Mouse (Mus musculus) kidney, adult 2 months (tissue): Measurements from ENCODE around the gene Fam217a. TPM values are rescaled to one million over a fixed set of nuclear protein-coding genes. Genes with fewer than 3 reads are reported as not detected.
A peak's percentile ranks its signal among the peaks of the same experiment; 100 is the strongest.
"Not testable (repeated sequence)": the region's sequence is repeated elsewhere in the genome, so short reads cannot be mapped to it uniquely, and the experiment has no call there.

Experiments used
- DNase-seq: peaks from one replicate; pipeline ENCODE4 v3.0.0; 2021
- H3K27ac ChIP-seq: fragments of 200-500 bp; 2 replicates; pipeline ENCODE4 v1.5.1; 2012; ENCODE audit warnings: low read depth, low read length, control low read depth, inconsistent platforms; ENCODE audit not compliant: insufficient read depth
- H3K27me3 ChIP-seq: fragments of 200-500 bp; replicated peaks from 2 replicates; pipeline ENCODE4 v1.6.1; 2012; ENCODE audit warnings: mild to moderate bottlenecking, moderate library complexity, low read length, inconsistent platforms; ENCODE audit not compliant: control insufficient read depth, insufficient read depth
- H3K36me3 ChIP-seq: fragments of 200-500 bp; 2 replicates; pipeline ENCODE4 v1.6.1; 2012; ENCODE audit warnings: mild to moderate bottlenecking, moderate library complexity, low read length, inconsistent platforms; ENCODE audit not compliant: control insufficient read depth, insufficient read depth
- H3K4me1 ChIP-seq: fragments of 200-500 bp; 2 replicates; pipeline ENCODE4 v1.6.1; 2011; ENCODE audit warnings: low read length; ENCODE audit not compliant: control insufficient read depth, insufficient read depth
- H3K4me3 ChIP-seq: fragments of 200-500 bp; 2 replicates; pipeline ENCODE4 v1.5.1; 2011; ENCODE audit warnings: mild to moderate bottlenecking, low read depth, low read length, control low read depth; ENCODE audit not compliant: insufficient read depth
- CTCF ChIP-seq: fragments of 200-500 bp; conservative IDR thresholded peaks from 2 replicates; pipeline ENCODE4 v1.5.1; 2011; ENCODE audit warnings: low read depth, mild to moderate bottlenecking, control low read depth, low read length, moderate library complexity, mixed read lengths; ENCODE audit not compliant: insufficient read depth, insufficient read length
- POLR2A ChIP-seq: fragments of 200-500 bp; IDR thresholded peaks from one replicate; pipeline ENCODE4 v1.6.1; 2011; ENCODE audit warnings: low read depth, low read length, control low read depth
- WGBS: fragments of 180-500 bp; shearing (Covaris S2); methylation state at CpG from one replicate; pipeline ENCODE4 v1.1.7; 2018; 5-methylcytosine and 5-hydroxymethylcytosine counted together
- polyA plus RNA-seq: library from polyadenylated mRNA; depleted of rRNA; stranded (reverse); fragments of >200 nt; gene quantifications from 2 replicates; pipeline ENCODE4 v1.2.3, GENCODE M21; 2012; rRNA removed

Fam217a gene
- 1.8 and 2.0 TPM in 2 replicates for polyA plus RNA-seq

DNA sequence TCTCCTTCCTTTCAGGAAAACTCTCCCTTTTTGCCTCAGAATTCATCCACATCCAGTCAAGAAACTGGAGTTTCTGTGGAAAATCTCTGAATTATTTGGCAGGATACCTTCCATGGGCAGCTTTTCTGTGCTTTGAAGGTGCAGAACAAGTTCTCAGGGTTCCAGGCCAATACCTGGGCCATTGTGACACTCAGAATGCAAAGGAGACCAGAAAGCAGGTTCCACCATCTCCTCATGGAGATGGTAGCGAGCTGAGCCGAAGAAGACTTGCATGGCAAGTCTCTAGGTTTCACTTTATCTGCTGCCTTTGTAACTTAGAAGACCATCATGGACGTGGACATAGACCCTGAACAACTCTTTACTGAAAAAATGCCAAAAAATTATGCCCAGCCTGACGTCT is at the start of gene Fam217a, which contains the start of gene 4933417A18Rik:
Gene Fam217a, minus strand, starts transcription at position 101 of the 400 bp plus-strand sequence.
Gene 4933417A18Rik, plus strand, starts transcription at position 200 of the 400 bp plus-strand sequence.
- H3K36me3 ChIP-seq, result no peaks in the 10 kb centered on the region
- 74% methylated on average over 4 of the region's 4 CpGs for WGBS

DNA sequence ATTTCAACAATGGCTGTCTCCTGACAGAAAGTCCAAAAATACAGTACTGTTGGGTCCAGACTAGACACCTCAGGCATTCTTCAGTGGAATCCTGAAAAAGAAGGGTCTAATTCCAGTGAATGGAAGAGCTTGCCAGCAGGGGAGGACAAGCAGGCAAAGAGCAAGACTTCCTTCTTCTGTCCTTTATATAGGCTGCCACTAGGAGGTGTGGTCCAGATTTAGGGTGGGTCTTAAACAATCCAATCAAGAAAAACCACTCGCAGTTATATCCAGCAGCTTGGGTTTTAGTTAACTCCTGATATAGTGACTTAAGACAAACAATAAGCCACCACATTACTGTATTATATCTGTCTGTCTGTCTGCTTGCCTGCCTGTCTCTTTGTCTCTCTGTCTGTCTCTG is 49.7 kb upstream of the Fam217a start:
- Histone ChIP-seq H3K4me3 (no peak overlapping the region), H3K4me1 (no peaks in the 10 kb centered on the region), H3K27me3 (no peaks in the 10 kb centered on the region), H3K36me3 (peaks cover 8% of the 10 kb centered on the region), H3K27ac (no peak overlapping the region)
- TF ChIP-seq CTCF, result 0 out of 2 replicates have a peak, but pooled peaks have one; percentile 1
- TF ChIP-seq POLR2A, result no peak
- no peak for DNase-seq
- WGBS, result 40% methylated on average over 1 of the region's 1 CpGs

More for the DNA sequence above, at the start of gene Fam217a, which contains the start of gene 4933417A18Rik:
- Histone ChIP-seq H3K27ac (no peak within 1 kb of the TSS), H3K27me3 (no peaks in the 10 kb centered on the region), H3K4me3 (no peak within 1 kb of the TSS), H3K4me1 (no peaks in the 10 kb centered on the region)
- TF ChIP-seq CTCF (no peak), POLR2A (no peak)
- no peak for DNase-seq

DNA sequence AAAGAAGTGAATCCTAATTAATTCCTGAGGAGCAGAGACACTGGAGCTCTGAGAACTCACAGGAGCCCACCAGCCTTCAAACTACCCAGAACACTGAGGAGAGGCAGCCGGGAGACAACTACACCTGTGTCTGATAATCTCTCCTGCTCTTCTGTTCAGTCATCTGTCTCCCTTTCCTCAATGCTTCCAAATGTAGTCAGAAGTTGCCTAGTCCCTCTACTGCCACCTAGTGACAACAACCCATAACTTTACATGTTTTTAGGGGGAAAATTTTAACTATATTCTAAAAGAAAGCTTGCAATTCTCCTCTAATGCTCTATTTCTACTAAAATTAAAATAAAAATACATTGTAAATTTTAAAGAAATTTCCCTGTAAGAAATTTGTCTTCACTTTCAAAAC is 49.0 kb upstream of the Fam217a start:
- Histone ChIP-seq H3K4me1 (no peaks in the 10 kb centered on the region), H3K36me3 (peaks cover 5% of the 10 kb centered on the region), H3K27me3 (no peaks in the 10 kb centered on the region), H3K27ac (no peak overlapping the region), H3K4me3 (no peak overlapping the region)
- 41% methylated on average over 1 of the region's 1 CpGs for WGBS
- no peak for TF ChIP-seq POLR2A
- 0 out of 2 replicates have a peak, but pooled peaks have one; percentile 11 for TF ChIP-seq CTCF
- DNase-seq, result peak; percentile 64

DNA sequence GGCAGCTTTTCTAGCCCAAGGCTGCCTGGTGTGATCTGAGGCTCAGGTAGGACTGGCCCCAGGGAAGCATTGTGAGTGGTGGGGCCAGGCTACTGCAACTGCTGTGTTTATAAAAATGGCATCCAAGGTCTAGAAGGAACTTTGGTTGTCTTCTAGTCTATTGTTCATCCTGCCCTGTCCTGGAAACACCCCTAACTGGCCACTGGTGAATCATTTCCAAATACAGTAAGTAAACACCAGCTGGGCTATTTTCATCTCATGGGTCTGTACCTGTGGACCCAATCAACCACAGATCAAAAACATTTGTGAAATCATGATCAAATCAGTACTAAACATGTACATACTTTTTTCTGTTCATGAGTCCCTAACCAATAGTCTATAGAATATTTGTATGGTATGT is 48.3 kb upstream of the Fam217a start:
- H3K27me3 ChIP-seq, H3K4me3 ChIP-seq, H3K36me3 ChIP-seq, H3K4me1 ChIP-seq: not testable (repeated sequence)
- peak; percentile 55 for DNase-seq
- H3K27ac ChIP-seq, result peak overlapping the region; percentile 35; the same call in 1 of the 2 replicates

DNA sequence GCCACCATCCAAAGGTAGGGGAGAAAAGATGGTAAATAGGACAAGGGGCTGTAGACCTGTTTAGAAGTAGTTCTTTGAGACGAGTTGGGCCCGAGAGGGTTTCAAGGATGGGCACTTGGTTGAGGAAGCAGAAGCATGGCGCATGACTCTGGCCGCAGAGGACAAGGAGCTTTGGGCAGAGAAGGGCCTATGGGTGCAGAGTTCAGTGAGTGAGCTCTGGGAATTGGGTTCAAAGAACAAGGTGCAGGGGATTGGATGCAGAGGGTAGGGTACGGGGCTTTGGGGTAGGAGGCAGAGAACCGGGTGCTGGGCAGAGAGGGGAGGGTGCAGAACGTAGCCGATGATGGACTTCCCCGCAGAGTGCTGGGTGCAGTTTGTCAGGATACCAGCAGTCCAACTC is 41.5 kb upstream of the Fam217a start:
- DNase-seq, result peak; percentile 58
- H3K27me3 ChIP-seq, H3K4me3 ChIP-seq, H3K4me1 ChIP-seq, H3K36me3 ChIP-seq: not testable (repeated sequence)
- WGBS, result 57% methylated on average over 9 of the region's 9 CpGs
- H3K27ac ChIP-seq, result peak overlapping the region; percentile 78

DNA sequence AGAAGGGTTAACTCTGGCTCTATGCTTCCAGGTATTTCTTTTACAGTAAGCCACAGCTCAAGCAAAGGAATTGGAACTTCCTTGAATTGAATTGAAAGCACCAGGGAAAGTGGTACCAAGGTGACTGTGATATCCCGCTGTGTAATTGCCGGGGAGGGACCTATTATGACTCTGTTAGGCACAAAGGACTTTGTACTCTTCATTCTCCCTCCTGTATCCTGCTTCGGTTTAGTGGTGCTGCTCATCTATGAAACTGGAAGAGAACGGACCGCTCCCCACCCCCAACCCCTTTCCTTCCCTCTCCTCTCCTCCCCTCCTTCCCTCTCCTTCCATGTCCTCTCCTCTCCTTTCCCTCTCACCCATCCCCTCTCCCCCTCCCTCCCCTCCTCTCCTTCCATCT is 40.8 kb upstream of the Fam217a start:
- Histone ChIP-seq H3K4me1 (peaks cover 7% of the 10 kb centered on the region; the same call in 1 of the 2 replicates), H3K36me3 (no peaks in the 10 kb centered on the region), H3K4me3 (peak overlapping the region; percentile 27), H3K27ac (peak overlapping the region; percentile 92), H3K27me3 (no peaks in the 10 kb centered on the region)
- DNase-seq, result peak; percentile 69
- TF ChIP-seq CTCF (no peak), POLR2A (no peak)
- WGBS, result 11% methylated on average over 5 of the region's 5 CpGs

DNA sequence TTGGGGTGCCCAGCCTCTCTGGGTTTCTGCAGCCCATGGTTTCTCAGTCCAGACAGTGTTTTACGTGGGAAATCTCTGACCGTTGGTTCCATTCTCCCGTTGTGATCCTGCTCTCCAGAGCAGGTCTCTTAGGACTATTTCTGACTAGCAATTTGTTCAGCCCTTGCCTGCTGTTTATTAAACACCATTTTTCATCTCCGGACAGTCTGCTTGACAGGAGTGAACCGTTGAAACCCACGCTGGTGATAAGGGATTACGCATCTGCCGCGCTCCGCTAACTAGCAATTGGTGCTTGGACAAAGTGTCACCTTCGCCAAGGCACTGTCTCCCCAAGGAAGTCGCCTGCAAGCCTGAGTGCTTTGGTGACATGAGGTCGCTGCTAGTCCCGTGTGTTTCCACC is 40.3 kb upstream of the Fam217a start:
- H3K27me3 ChIP-seq, result no peaks in the 10 kb centered on the region
- TF ChIP-seq CTCF (no peak), POLR2A (no peak)
- DNase-seq, result no peak
- no peaks in the 10 kb centered on the region for H3K36me3 ChIP-seq
- peaks cover 7% of the 10 kb centered on the region; the same call in 1 of the 2 replicates for H3K4me1 ChIP-seq
- peak overlapping the region; percentile 27 for H3K4me3 ChIP-seq
- peak overlapping the region; percentile 92 for H3K27ac ChIP-seq
- 5% methylated on average over 14 of the region's 14 CpGs for WGBS
